Mouse (Mus musculus): Measurements from ENCODE around the gene Gfod1.
A peak's percentile ranks its signal among the peaks of the same experiment; 100 is the strongest.

The Gfod1 gene

GRCm38 (mm10) chr13:43262114-43262739, 41.7 kb downstream of the Gfod1 start:
- peak; percentile 61 for DNase-seq (ENCODE audit: low spot score)

GRCm38 (mm10) chr13:43261287-43261686, 42.7 kb downstream of the Gfod1 start:
- DNase-seq (ENCODE audit: low spot score): no peak

- no peak for DNase-seq (ENCODE audit: low spot score)
Observed at GRCm38 (mm10) chr13:43260731-43261130, 43.2 kb downstream of the Gfod1 start.

- DNase-seq (ENCODE audit: low spot score): no peak
Observed at GRCm38 (mm10) chr13:43256447-43256846, 47.5 kb downstream of the Gfod1 start.

GRCm38 (mm10) chr13:43253526-43253925, 50.4 kb downstream of the Gfod1 start:
- DNase-seq (ENCODE audit: low spot score): no peak

GRCm38 (mm10) chr13:43252105-43252790, 51.7 kb downstream of the Gfod1 start:
- DNase-seq (ENCODE audit: low spot score): no peak

- no peak for DNase-seq (ENCODE audit: low spot score)
Observed at GRCm38 (mm10) chr13:43251391-43251790, 52.6 kb downstream of the Gfod1 start.

- DNase-seq (ENCODE audit: low spot score): no peak
Observed at GRCm38 (mm10) chr13:43250653-43251052, 53.3 kb downstream of the Gfod1 start.

- DNase-seq (ENCODE audit: low spot score): no peak
Observed at GRCm38 (mm10) chr13:43250106-43250505, 53.9 kb downstream of the Gfod1 start.

- no peak for DNase-seq (ENCODE audit: low spot score)
Observed at GRCm38 (mm10) chr13:43248381-43248780, 55.6 kb downstream of the Gfod1 start.

GRCm38 (mm10) chr13:43246876-43247275, 57.1 kb downstream of the Gfod1 start:
- no peak for DNase-seq (ENCODE audit: low spot score)

GRCm38 (mm10) chr13:43243793-43244192, 60.2 kb downstream of the Gfod1 start:
- DNase-seq (ENCODE audit: low spot score): no peak

GRCm38 (mm10) chr13:43243240-43243639, 60.7 kb downstream of the Gfod1 start:
- DNase-seq (ENCODE audit: low spot score): no peak

GRCm38 (mm10) chr13:43241750-43242149, 62.2 kb downstream of the Gfod1 start:
- DNase-seq (ENCODE audit: low spot score): no peak

- no peak for DNase-seq (ENCODE audit: low spot score)
Observed at GRCm38 (mm10) chr13:43241069-43241468, 62.9 kb downstream of the Gfod1 start.

- no peak for DNase-seq (ENCODE audit: low spot score)
Observed at GRCm38 (mm10) chr13:43239790-43240216, 64.2 kb downstream of the Gfod1 start.

- no peak for DNase-seq (ENCODE audit: low spot score)
Observed at GRCm38 (mm10) chr13:43236630-43237029, 67.3 kb downstream of the Gfod1 start.

GRCm38 (mm10) chr13:43235982-43236381, 68.0 kb downstream of the Gfod1 start:
- DNase-seq (ENCODE audit: low spot score): no peak

GRCm38 (mm10) chr13:43235586-43235910, 68.4 kb downstream of the Gfod1 start:
- DNase-seq (ENCODE audit: low spot score): no peak

- no peak for DNase-seq (ENCODE audit: low spot score)
Observed at GRCm38 (mm10) chr13:43234869-43235585, 68.9 kb downstream of the Gfod1 start.

GRCm38 (mm10) chr13:43233331-43233730, 70.6 kb downstream of the Gfod1 start:
- DNase-seq (ENCODE audit: low spot score): no peak

GRCm38 (mm10) chr13:43231965-43232860, 71.8 kb downstream of the Gfod1 start:
- DNase-seq (ENCODE audit: low spot score): no peak

Data from left cerebral cortex, adult 11 months (tissue).